Mouse (Mus musculus): ENCODE results near the gene Tmcc2. TPM values are rescaled to one million over a fixed set of nuclear protein-coding genes. Genes with fewer than 3 reads are reported as not detected.
A peak's percentile ranks its signal among the peaks of the same experiment; 100 is the strongest.

Gene Tmcc2
- polyA plus RNA-seq, 1 experiment from 2014 or later: 4.5 TPM

DNA sequence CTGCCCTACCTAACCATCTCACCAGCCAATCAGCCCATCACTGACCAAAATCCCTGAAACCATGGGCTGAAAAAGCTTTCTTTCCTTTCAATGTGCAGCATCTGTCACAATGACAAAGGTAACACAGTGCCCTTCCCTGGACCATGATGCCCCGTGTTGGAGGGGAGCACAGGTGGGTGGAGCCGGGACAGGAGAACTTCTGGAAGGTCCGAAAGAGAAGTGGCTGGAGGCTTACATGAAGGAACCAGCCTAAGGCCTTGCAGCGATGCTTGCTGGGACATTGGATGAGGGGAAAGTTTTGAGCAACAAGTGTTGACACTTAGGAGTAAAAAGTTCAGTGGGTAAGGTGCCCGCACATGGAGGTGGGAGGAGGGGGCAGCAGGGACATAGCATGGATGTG lies 42.7 kb downstream of the Tmcc2 start:
- no peak overlapping the region for H3K4me3 ChIP-seq (replicated peaks; ENCODE audit: low read depth, low read length)
- no peak for ATAC-seq (replicated peaks; ENCODE audit: low FRiP score, low read depth)
- H3K4me1 ChIP-seq (replicated peaks; ENCODE audit: insufficient read depth, low read length): peaks cover 11% of the 10 kb centered on the region; the same call in 1 of the 2 replicates
- H3K9me3 ChIP-seq (replicated peaks; ENCODE audit: low read length): no peaks in the 10 kb centered on the region
- no peaks in the 10 kb centered on the region for H3K27me3 ChIP-seq (ENCODE audit: insufficient read depth, low read length)
- no peak overlapping the region for H3K4me2 ChIP-seq (ENCODE audit: low read length)
- no peak overlapping the region for H3K27ac ChIP-seq
- DNase-seq (ENCODE audit: low spot score): no peak
- H3K36me3 ChIP-seq (ENCODE audit: insufficient read depth, low read length): no peaks in the 10 kb centered on the region
- TF ChIP-seq CTCF (IDR thresholded peaks at IDR 0.05; ENCODE audit: low read depth): no peak
- no peak overlapping the region for H3K9ac ChIP-seq (ENCODE audit: low read depth, low read length)
- WGBS: 79% methylated on average over 5 of the region's 5 CpGs

DNA sequence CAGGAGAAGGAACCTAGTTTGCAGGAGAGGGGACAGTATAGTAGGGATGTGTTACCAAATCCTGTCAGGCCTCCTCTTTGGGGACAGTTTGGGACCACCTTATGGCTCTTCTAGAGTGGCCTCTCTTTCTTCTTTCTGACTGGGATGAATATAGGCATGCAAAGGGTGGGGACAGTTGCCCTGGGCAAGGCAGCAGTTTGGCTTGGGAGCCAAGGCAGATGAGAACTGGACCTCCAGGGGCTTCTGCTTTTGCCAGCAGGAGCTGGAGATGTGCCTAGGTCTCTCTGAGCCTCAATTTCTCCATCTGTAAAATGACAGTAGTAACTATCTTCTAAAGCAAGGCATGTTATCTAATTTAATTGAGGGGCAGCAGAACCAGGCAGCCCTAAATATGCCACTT lies 44.1 kb downstream of the Tmcc2 start:
- 0 out of 2 replicates have a peak, but pooled peaks cover 11% of the 10 kb centered on the region for H3K4me1 ChIP-seq (replicated peaks; ENCODE audit: insufficient read depth, low read length)
- H3K9ac ChIP-seq (ENCODE audit: low read depth, low read length): no peak overlapping the region
- peak overlapping the region; percentile 67; the same call in 1 of the 2 replicates for H3K27ac ChIP-seq
- no peak for TF ChIP-seq CTCF (IDR thresholded peaks at IDR 0.05; ENCODE audit: low read depth)
- H3K9me3 ChIP-seq (replicated peaks; ENCODE audit: low read length): no peaks in the 10 kb centered on the region
- ATAC-seq (replicated peaks; ENCODE audit: low FRiP score, low read depth) (no peak), DNase-seq (ENCODE audit: low spot score) (no peak)
- H3K27me3 ChIP-seq (ENCODE audit: insufficient read depth, low read length): no peaks in the 10 kb centered on the region
- H3K4me2 ChIP-seq (ENCODE audit: low read length): no peak overlapping the region
- no peaks in the 10 kb centered on the region for H3K36me3 ChIP-seq (ENCODE audit: insufficient read depth, low read length)
- no peak overlapping the region for H3K4me3 ChIP-seq (replicated peaks; ENCODE audit: low read depth, low read length)

DNA sequence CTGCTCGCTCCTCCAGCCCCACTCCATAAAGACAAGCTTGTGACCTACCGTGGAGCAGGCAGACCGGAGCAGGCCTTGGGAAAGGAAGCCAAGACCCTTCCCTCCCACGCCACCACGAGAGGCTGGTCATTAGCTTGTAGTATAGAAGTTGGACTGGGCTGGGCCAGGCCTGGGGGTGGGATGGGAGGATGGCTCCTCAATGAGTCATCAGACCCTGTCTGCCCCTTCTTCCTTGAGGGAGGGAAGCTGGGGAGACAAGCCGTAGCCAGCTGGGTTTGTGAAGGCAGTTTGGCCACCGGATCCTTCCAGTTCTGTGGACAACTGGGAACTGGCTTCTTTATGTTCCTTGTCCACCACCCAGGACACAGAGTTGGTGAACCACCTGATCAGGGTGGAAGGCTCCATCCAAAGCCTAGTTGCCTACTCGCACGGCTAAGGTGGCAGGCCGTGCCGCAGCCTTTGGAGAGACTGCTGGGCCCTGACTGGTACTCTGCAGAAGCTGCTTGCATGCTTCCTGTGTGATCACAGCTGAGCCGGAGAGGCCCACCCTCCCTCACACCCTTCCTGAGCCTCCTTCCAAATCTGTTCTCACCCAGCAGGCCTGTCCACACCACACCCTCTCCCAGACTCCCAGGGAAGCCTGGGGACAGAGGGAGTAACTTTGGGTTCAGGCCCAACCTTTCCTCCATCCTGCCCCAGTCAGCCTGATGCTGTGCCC lies 44.8 kb downstream of the Tmcc2 start:
- Histone ChIP-seq H3K9me3 (replicated peaks; ENCODE audit: low read length) (no peaks in the 10 kb centered on the region), H3K4me2 (ENCODE audit: low read length) (no peak overlapping the region), H3K36me3 (ENCODE audit: insufficient read depth, low read length) (no peaks in the 10 kb centered on the region), H3K4me3 (replicated peaks; ENCODE audit: low read depth, low read length) (no peak overlapping the region), H3K27me3 (ENCODE audit: insufficient read depth, low read length) (no peaks in the 10 kb centered on the region), H3K9ac (ENCODE audit: low read depth, low read length) (no peak overlapping the region), H3K27ac (peak overlapping the region; percentile 67), H3K4me1 (replicated peaks; ENCODE audit: insufficient read depth, low read length) (0 out of 2 replicates have a peak, but pooled peaks cover 13% of the 10 kb centered on the region)
- WGBS: 46% methylated on average over 12 of the region's 12 CpGs
- ATAC-seq (replicated peaks; ENCODE audit: low FRiP score, low read depth): peak; percentile 82; the same call in 1 of the 2 replicates
- peak; percentile 74 for DNase-seq (ENCODE audit: low spot score)
- TF ChIP-seq CTCF (IDR thresholded peaks at IDR 0.05; ENCODE audit: low read depth): no peak

DNA sequence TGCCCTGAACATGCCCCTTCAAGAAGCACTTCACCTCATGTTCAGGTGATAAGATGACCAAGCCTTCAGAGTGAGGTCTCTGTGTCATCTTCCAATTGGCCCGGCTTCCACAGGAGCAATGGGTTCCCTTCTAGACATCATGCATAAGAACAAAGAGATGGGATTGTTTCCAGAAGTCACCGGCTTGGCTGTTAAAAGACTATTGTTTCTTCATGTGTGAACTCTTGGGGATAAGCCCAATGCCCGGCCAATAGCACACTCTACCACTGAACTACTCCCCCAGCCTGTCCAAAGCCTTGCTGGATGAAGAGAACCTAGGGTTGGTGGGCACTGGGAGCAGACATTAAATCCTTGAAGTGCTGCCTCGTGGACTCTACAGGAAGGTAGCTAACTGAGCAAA lies 45.6 kb downstream of the Tmcc2 start:
- Histone ChIP-seq H3K4me1 (replicated peaks; ENCODE audit: insufficient read depth, low read length) (0 out of 2 replicates have a peak, but pooled peaks cover 13% of the 10 kb centered on the region), H3K27me3 (ENCODE audit: insufficient read depth, low read length) (no peaks in the 10 kb centered on the region), H3K36me3 (ENCODE audit: insufficient read depth, low read length) (no peaks in the 10 kb centered on the region), H3K9me3 (replicated peaks; ENCODE audit: low read length) (no peaks in the 10 kb centered on the region), H3K9ac (ENCODE audit: low read depth, low read length) (no peak overlapping the region), H3K4me2 (ENCODE audit: low read length) (no peak overlapping the region), H3K4me3 (replicated peaks; ENCODE audit: low read depth, low read length) (no peak overlapping the region), H3K27ac (peak overlapping the region; percentile 67; the same call in 1 of the 2 replicates)
- ATAC-seq (replicated peaks; ENCODE audit: low FRiP score, low read depth) (no peak), DNase-seq (ENCODE audit: low spot score) (no peak)
- TF ChIP-seq CTCF (IDR thresholded peaks at IDR 0.05; ENCODE audit: low read depth): no peak
- WGBS: 88% methylated on average over 4 of the region's 4 CpGs

DNA sequence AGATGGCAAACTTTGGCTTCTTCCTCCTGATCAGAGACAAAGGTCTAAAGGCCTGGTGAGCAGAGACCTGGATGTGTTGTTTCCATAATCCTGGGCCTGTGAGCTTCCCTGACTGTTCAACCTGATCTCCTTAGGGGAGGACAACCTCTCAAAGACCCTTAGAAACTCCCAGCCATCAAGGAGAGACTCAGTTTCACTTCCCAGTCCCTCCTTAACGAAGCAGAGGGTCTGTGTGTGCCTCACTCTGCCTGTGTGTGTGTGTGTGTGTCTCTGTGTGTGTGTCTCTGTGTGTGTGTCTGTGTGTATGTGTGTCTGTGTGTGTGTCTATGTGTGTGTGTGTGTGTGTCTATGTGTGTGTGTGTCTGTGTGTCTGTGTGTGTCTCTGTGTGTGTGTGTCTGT lies 47.4 kb downstream of the Tmcc2 start:
- Histone ChIP-seq H3K4me2 (ENCODE audit: low read length) (no peak overlapping the region), H3K9ac (ENCODE audit: low read depth, low read length) (no peak overlapping the region), H3K36me3 (ENCODE audit: insufficient read depth, low read length) (no peaks in the 10 kb centered on the region), H3K27ac (no peak overlapping the region), H3K27me3 (ENCODE audit: insufficient read depth, low read length) (no peaks in the 10 kb centered on the region), H3K4me3 (replicated peaks; ENCODE audit: low read depth, low read length) (no peak overlapping the region), H3K9me3 (replicated peaks; ENCODE audit: low read length) (no peaks in the 10 kb centered on the region), H3K4me1 (replicated peaks; ENCODE audit: insufficient read depth, low read length) (0 out of 2 replicates have a peak, but pooled peaks cover 13% of the 10 kb centered on the region)
- WGBS: 68% methylated on average over 1 of the region's 1 CpGs
- TF ChIP-seq CTCF (IDR thresholded peaks at IDR 0.05; ENCODE audit: low read depth): no peak
- ATAC-seq (replicated peaks; ENCODE audit: low FRiP score, low read depth) (no peak), DNase-seq (ENCODE audit: low spot score) (no peak)

DNA sequence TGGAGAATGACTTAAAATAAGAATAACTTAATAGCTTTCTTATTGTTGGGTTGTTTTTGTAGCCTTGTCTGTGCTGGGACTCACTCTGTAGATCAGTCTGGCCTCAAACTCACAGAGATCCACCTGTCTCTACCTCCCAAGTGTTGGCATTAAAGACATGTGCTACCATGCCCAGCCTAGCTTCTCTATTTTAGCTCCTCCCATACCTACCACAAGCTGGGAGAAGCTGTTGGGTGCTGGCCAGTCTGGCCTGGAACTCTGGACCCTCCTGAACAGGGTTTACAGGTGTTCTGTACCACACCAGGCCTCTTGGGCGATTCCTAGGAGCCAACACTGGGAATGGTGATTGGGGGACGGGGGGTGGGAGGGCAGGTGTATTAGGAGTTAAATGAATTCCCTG lies 47.9 kb downstream of the Tmcc2 start:
- no peak for ATAC-seq (replicated peaks; ENCODE audit: low FRiP score, low read depth)
- no peaks in the 10 kb centered on the region for H3K27me3 ChIP-seq (ENCODE audit: insufficient read depth, low read length)
- no peaks in the 10 kb centered on the region for H3K9me3 ChIP-seq (replicated peaks; ENCODE audit: low read length)
- no peak for TF ChIP-seq CTCF (IDR thresholded peaks at IDR 0.05; ENCODE audit: low read depth)
- H3K36me3 ChIP-seq (ENCODE audit: insufficient read depth, low read length): no peaks in the 10 kb centered on the region
- no peak overlapping the region for H3K4me2 ChIP-seq (ENCODE audit: low read length)
- no peak overlapping the region for H3K9ac ChIP-seq (ENCODE audit: low read depth, low read length)
- WGBS: 88% methylated on average over 2 of the region's 2 CpGs
- no peak overlapping the region for H3K27ac ChIP-seq
- 0 out of 2 replicates have a peak, but pooled peaks cover 13% of the 10 kb centered on the region for H3K4me1 ChIP-seq (replicated peaks; ENCODE audit: insufficient read depth, low read length)
- no peak overlapping the region for H3K4me3 ChIP-seq (replicated peaks; ENCODE audit: low read depth, low read length)
- DNase-seq (ENCODE audit: low spot score): no peak

Measured in kidney, postnatal 0 days (tissue).